Mouse (Mus musculus): ENCODE data around the gene Cdc42ep1. TPM values are rescaled to one million over a fixed set of nuclear protein-coding genes. Genes with fewer than 3 reads are reported as not detected.
"Not testable (repeated sequence)": the region's sequence is repeated elsewhere in the genome, so short reads cannot be mapped to it uniquely, and the experiment has no call there.

Gene Cdc42ep1
- total RNA-seq, 2 experiments from 2014 or later, result 6.2 to 8.4 TPM

GRCm38 (mm10) chr15:78869775-78870174 lies 27.4 kb downstream of the Cdc42ep1 start:
- intact Hi-C loops (cut with DNase I), result loop anchor here (5.0 kb wide), 1 partner anchor 42 kb away; no protein-coding TSS in a partner anchor
- no peak for DNase-seq (ENCODE audit: extremely low spot score in 1 of 2, low spot score in 2 of 2)

GRCm38 (mm10) chr15:78872021-78872608 lies 29.7 kb downstream of the Cdc42ep1 start:
- intact Hi-C loops (cut with DNase I), result no loop called here
- DNase-seq (ENCODE audit: extremely low spot score in 1 of 2, low spot score in 2 of 2), result no peak

- DNase-seq (ENCODE audit: extremely low spot score in 1 of 2, low spot score in 2 of 2), result no peak
- intact Hi-C loops (cut with DNase I), result no loop called here
Measured at GRCm38 (mm10) chr15:78873803-78874435, 31.5 kb downstream of the Cdc42ep1 start.

- no peak for DNase-seq (ENCODE audit: extremely low spot score in 1 of 2, low spot score in 2 of 2)
- intact Hi-C loops (cut with DNase I), result no loop called here
Measured at GRCm38 (mm10) chr15:78874989-78875388, 32.6 kb downstream of the Cdc42ep1 start.

- intact Hi-C loops (cut with DNase I), result no loop called here
- DNase-seq (ENCODE audit: extremely low spot score in 1 of 2, low spot score in 2 of 2), result no peak
Measured at GRCm38 (mm10) chr15:78875537-78875936, 33.1 kb downstream of the Cdc42ep1 start.

GRCm38 (mm10) chr15:78876258-78876696 lies 33.9 kb downstream of the Cdc42ep1 start:
- DNase-seq (ENCODE audit: extremely low spot score in 1 of 2, low spot score in 2 of 2), result peak; percentile 87 to 90
- intact Hi-C loops (cut with DNase I), result no loop called here

- intact Hi-C loops (cut with DNase I), result no loop called here
- peak; percentile 96 to 97 for DNase-seq (ENCODE audit: extremely low spot score in 1 of 2, low spot score in 2 of 2)
Measured at GRCm38 (mm10) chr15:78876991-78877809, 34.8 kb downstream of the Cdc42ep1 start, which contains the start of gene Gga1. TSS of gene Gga1 (plus strand) at chr15:78877190.

- no peak for DNase-seq (ENCODE audit: extremely low spot score in 1 of 2, low spot score in 2 of 2)
- intact Hi-C loops (cut with DNase I), result no loop called here
Measured at GRCm38 (mm10) chr15:78877810-78878390, 35.5 kb downstream of the Cdc42ep1 start.

GRCm38 (mm10) chr15:78878792-78879516 lies 36.5 kb downstream of the Cdc42ep1 start:
- intact Hi-C loops (cut with DNase I); DNase-seq (ENCODE audit: extremely low spot score in 1 of 2, low spot score in 2 of 2): not testable (repeated sequence)

GRCm38 (mm10) chr15:78880432-78880831 lies 38.0 kb downstream of the Cdc42ep1 start:
- intact Hi-C loops (cut with DNase I), result no loop called here
- DNase-seq (ENCODE audit: extremely low spot score in 1 of 2, low spot score in 2 of 2), result no peak

GRCm38 (mm10) chr15:78881828-78882227 lies 39.4 kb downstream of the Cdc42ep1 start:
- DNase-seq (ENCODE audit: extremely low spot score in 1 of 2, low spot score in 2 of 2), result no peak
- intact Hi-C loops (cut with DNase I), result no loop called here

GRCm38 (mm10) chr15:78889401-78889853 lies 47.0 kb downstream of the Cdc42ep1 start:
- intact Hi-C loops (cut with DNase I), result no loop called here

GRCm38 (mm10) chr15:78892440-78892839 lies 50.0 kb downstream of the Cdc42ep1 start:
- DNase-seq (ENCODE audit: extremely low spot score in 1 of 2, low spot score in 2 of 2), result no peak
- intact Hi-C loops (cut with DNase I), result no loop called here

More at GRCm38 (mm10) chr15:78889401-78889853, 47.0 kb downstream of the Cdc42ep1 start:
- no peak for DNase-seq (ENCODE audit: extremely low spot score in 1 of 2, low spot score in 2 of 2)

- DNase-seq (ENCODE audit: extremely low spot score in 1 of 2, low spot score in 2 of 2), result no peak
- intact Hi-C loops (cut with DNase I), result no loop called here
Measured at GRCm38 (mm10) chr15:78894726-78895125, 52.3 kb downstream of the Cdc42ep1 start.

- intact Hi-C loops (cut with DNase I), result no loop called here
- DNase-seq (ENCODE audit: extremely low spot score in 1 of 2, low spot score in 2 of 2), result no peak
Measured at GRCm38 (mm10) chr15:78895741-78896140, 53.3 kb downstream of the Cdc42ep1 start.

- DNase-seq (ENCODE audit: extremely low spot score in 1 of 2, low spot score in 2 of 2), result no peak
- intact Hi-C loops (cut with DNase I), result no loop called here
Measured at GRCm38 (mm10) chr15:78896149-78896548, 53.7 kb downstream of the Cdc42ep1 start.

- no peak for DNase-seq (ENCODE audit: extremely low spot score in 1 of 2, low spot score in 2 of 2)
- intact Hi-C loops (cut with DNase I), result no loop called here
Measured at GRCm38 (mm10) chr15:78897488-78897887, 55.1 kb downstream of the Cdc42ep1 start.

GRCm38 (mm10) chr15:78898507-78899001 lies 56.1 kb downstream of the Cdc42ep1 start:
- DNase-seq (ENCODE audit: extremely low spot score in 1 of 2, low spot score in 2 of 2), result no peak
- intact Hi-C loops (cut with DNase I), result no loop called here

Measured in left cerebral cortex, postnatal 10 days (tissue).